Mouse (Mus musculus) myocyte (in vitro differentiated cells): Measurements from ENCODE around the gene Gm28038.

ENCODE experiments used
- MAX ChIP-seq: IDR thresholded peaks from one replicate; pipeline ENCODE4 v1.6.1; 2011; ENCODE audit warnings: low read depth, mild to moderate bottlenecking, control low read depth
- POLR2A ChIP-seq: IDR thresholded peaks from one replicate; pipeline ENCODE4 v1.6.1; 2011; ENCODE audit warnings: low read depth, mild to moderate bottlenecking, control low read depth, moderate library complexity; ENCODE audit not compliant: insufficient read length
- POLR2AphosphoS2 ChIP-seq: IDR thresholded peaks from one replicate; pipeline ENCODE4 v1.6.1; 2011; ENCODE audit warnings: low read depth, control low read depth; ENCODE audit not compliant: insufficient read length
- REST ChIP-seq: IDR thresholded peaks from one replicate; pipeline ENCODE4 v1.6.1; 2011; ENCODE audit warnings: mild to moderate bottlenecking, control low read depth, moderate library complexity; ENCODE audit not compliant: insufficient read depth, insufficient read length
- SRF ChIP-seq: IDR thresholded peaks from one replicate; pipeline ENCODE4 v1.6.1; 2011; ENCODE audit warnings: low read depth; ENCODE audit not compliant: control insufficient read depth, insufficient read length
- TCF12 ChIP-seq: IDR thresholded peaks from one replicate; pipeline ENCODE4 v1.6.1; 2011; ENCODE audit warnings: mild to moderate bottlenecking, control low read depth; ENCODE audit not compliant: poor library complexity, insufficient read depth, severe bottlenecking
- TCF3 ChIP-seq: IDR thresholded peaks from one replicate; pipeline ENCODE4 v1.6.1; 2011; ENCODE audit warnings: low read depth, control low read depth; ENCODE audit not compliant: insufficient read length
- USF1 ChIP-seq: IDR thresholded peaks from one replicate; pipeline ENCODE4 v1.6.1; 2011; ENCODE audit warnings: low read depth, mild to moderate bottlenecking, control low read depth, moderate library complexity

DNA sequence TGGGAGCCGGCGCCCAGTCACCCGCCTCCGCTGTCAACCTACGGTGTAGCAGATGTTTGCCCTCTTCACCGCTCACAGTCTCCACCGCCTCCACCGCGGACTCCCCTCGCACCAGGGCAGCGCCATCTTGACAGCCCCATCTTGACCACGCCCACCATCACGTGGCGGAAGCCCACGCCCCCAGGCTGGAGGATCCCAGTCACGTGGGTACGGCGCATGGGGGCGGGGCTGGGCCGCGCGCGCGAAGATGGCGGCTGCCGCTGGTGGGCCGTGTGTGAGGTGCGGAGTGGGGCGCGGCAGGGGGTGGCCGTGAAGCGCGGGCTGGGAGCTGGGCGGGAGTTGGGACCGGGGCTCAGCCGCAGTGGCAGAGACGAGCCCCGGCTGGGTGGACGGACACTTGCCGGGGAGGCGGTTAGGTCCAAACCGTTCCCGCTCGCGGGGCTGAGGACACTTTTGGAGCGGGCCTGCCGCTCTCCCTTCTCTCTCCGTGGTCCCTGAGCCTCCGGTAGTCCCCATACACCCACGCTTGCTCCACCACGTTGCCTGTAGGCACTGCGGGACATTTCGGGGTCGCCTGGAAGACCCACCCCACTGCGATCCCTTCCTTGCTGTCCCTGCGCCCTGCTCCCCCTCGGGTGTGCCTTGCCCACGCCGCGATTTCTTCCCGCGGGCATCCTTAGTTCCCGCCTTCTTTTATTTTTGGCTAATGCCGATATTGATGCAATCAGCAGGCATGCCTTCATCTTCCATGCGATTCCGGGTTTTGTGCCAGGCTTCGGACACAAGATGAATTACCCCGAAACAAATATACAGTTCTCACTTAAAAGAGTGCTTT lies 5.6 kb downstream of the Gm28038 start, which contains the start of the genes Dolk and Nup188:
- peak; percentile 97 for TF ChIP-seq POLR2A
- peak; percentile 91 for TF ChIP-seq POLR2AphosphoS2
- peak; percentile 29 for TF ChIP-seq SRF
- TF ChIP-seq REST: peak; percentile 38
- no peak for TF ChIP-seq TCF12
- peak; percentile 99 for TF ChIP-seq USF1
- TF ChIP-seq MAX: peak; percentile 16
- no peak for TF ChIP-seq TCF3
